Mouse (Mus musculus) left cerebral cortex, adult 8-10 months (tissue): ENCODE data around the gene Vmn1r81. TPM values are rescaled to one million over a fixed set of nuclear protein-coding genes. Genes with fewer than 3 reads are reported as not detected.

Experiments
- DNase-seq, 2 experiments: peaks; one replicate each; pipeline ENCODE4 v3.0.0; 2022; ENCODE audit warnings: low spot score in 2 of 2
- total RNA-seq, 4 experiments: library from RNA; stranded (reverse); gene quantifications; 2 replicates each; pipeline ENCODE4 v1.2.4; 2022

Vmn1r81 gene
- under 1 TPM in 1 of 4 experiments, not detected in 3; 0.04 TPM for total RNA-seq

DNA sequence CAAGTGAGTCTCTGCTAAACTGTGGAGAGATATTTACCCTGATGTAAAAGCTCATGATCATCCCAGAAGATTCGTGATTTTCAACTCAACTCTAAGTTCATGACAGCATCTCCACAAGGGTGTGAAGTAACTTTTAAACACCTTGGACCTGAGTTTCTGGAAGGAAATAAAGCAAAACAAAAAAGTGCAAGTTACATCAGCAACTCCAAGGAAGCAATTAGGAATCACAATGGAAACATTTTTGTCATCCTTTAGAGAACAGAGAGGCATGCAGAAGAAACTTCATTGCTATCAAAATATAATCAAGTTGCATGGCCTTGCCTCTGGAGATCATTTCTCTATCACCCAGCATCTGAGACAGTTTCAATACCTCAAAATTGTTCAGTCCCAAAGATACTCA, at the start of gene Vmn1r81:
Vmn1r81 (minus strand) TSS at position 101 of the 400 bp plus-strand sequence.
- no peak for DNase-seq

DNA sequence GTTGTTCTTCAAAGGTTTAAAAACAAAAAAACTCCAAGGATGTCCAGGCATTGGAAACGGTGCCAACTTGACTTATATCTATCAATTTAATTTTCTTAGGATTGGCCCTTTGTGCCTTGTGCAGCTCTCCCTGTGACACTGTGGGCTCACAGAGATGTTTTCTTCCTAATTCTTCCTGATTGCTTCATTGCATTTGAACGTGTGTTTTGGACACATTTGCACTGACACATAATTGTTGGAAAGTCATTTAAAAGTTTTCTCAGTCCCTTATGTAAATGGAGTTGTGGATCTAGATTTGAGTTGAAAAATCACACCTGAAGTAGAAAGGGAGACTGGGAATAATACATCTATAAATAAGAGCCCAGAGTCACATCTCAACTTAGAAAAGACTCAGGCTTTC, 32.1 kb upstream of the Vmn1r81 start, which contains the start of gene Vmn1r82:
Vmn1r82 (plus strand) TSS at position 301 of the 400 bp plus-strand sequence.
- no peak for DNase-seq

DNA sequence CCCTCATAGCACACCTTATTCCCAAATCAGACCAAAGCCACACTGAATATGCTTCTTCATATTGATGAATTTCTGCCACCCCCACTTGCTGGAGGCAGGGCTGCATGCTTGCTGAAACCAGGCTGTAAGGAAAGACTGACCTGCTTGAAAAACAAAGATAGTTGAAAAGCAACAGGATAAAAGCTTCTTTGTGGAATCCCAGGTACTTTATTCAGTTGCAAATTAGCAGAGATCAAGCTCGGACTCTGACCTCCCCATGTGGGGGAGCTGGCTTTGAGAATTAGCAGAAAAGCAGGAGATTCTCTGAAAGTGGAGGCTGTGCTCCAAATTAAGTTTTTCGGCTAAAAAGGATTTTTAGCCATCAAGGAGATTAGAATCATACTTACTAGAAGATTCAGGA, 63.9 kb downstream of the Vmn1r81 start:
- no peak for DNase-seq

Other genes starting within 250 kb of the Vmn1r81 start
- not detected for gene Vmn1r77, start 231.5 kb downstream of the Vmn1r81 start, total RNA-seq
- not detected for gene Vmn1r78, start 118.0 kb downstream of the Vmn1r81 start, total RNA-seq
- not detected for gene Vmn1r79, start 97.0 kb downstream of the Vmn1r81 start, total RNA-seq
- gene Vmn1r80, start 79.0 kb downstream of the Vmn1r81 start, total RNA-seq, result not detected
- not detected for gene Vmn1r82, start 32.2 kb upstream of the Vmn1r81 start, total RNA-seq
- under 1 TPM in 1 of 4 experiments, not detected in 3; 0.13 TPM for gene Vmn1r83, start 61.2 kb upstream of the Vmn1r81 start, total RNA-seq
- not detected for gene Vmn1r84, start 101.0 kb upstream of the Vmn1r81 start, total RNA-seq
- gene Zfp551, start 154.5 kb upstream of the Vmn1r81 start, total RNA-seq, result 10 to 100 TPM in 2 of 4 experiments, 1 to 10 TPM in 2; 8.3 to 10.3 (median 9.9) TPM
- 10 to 100 TPM; 12.3 to 15.9 (median 14.7) TPM for gene Zfp606, start 210.0 kb upstream of the Vmn1r81 start, total RNA-seq
- gene 2900092C05Rik, start 244.2 kb upstream of the Vmn1r81 start, total RNA-seq, result not detected